Mouse (Mus musculus) forebrain, embryonic 13.5 days (tissue): ENCODE measurements around the gene Slc25a13. TPM values are rescaled to one million over a fixed set of nuclear protein-coding genes. Genes with fewer than 3 reads are reported as not detected.
A peak's percentile ranks its signal among the peaks of the same experiment; 100 is the strongest.

Experiments used
- ATAC-seq: fragments of 200-750 bp; cut with Nextera tagmentation; 2 replicates; pipeline ENCODE4 v1.8.0; 2017
- H3K27ac ChIP-seq: fragments of 300-500 bp; sonication (generic); 2 replicates; pipeline ENCODE4 v1.5.1; 2015; ENCODE audit warnings: inconsistent platforms, mild to moderate bottlenecking, moderate library complexity
- H3K27me3 ChIP-seq: fragments of 300-500 bp; sonication (generic); 2 replicates; pipeline ENCODE4 v1.6.1; 2015; ENCODE audit warnings: mild to moderate bottlenecking, inconsistent platforms
- H3K36me3 ChIP-seq: fragments of 300-500 bp; sonication (generic); 2 replicates; pipeline ENCODE4 v1.6.1; 2015; ENCODE audit warnings: mild to moderate bottlenecking, inconsistent platforms; ENCODE audit not compliant: poor library complexity, severe bottlenecking
- H3K4me1 ChIP-seq: fragments of 300-500 bp; sonication (generic); 2 replicates; pipeline ENCODE4 v1.6.1; 2015; ENCODE audit warnings: inconsistent platforms
- H3K4me2 ChIP-seq: fragments of 300-500 bp; sonication (generic); 2 replicates; pipeline ENCODE4 v1.6.1; 2015; ENCODE audit warnings: inconsistent platforms, mild to moderate bottlenecking, moderate library complexity
- H3K4me3 ChIP-seq: fragments of 300-500 bp; sonication (generic); 2 replicates; pipeline ENCODE4 v1.5.1; 2015; ENCODE audit warnings: mild to moderate bottlenecking, inconsistent platforms
- H3K9ac ChIP-seq: fragments of 300-500 bp; sonication (generic); 2 replicates; pipeline ENCODE4 v1.6.1; 2015; ENCODE audit warnings: mild to moderate bottlenecking, inconsistent platforms
- H3K9me3 ChIP-seq: fragments of 300-500 bp; sonication (generic); replicated peaks from 2 replicates; pipeline ENCODE4 v1.6.1; 2016; ENCODE audit warnings: inconsistent platforms
- WGBS: fragments of 180-500 bp; shearing (Covaris S2); methylation state at CpG from one replicate; pipeline ENCODE4 v1.1.7; 2015; 5-methylcytosine and 5-hydroxymethylcytosine counted together
- polyA plus RNA-seq: library from polyadenylated mRNA; unstranded; fragments of >200 nt; fragmentation: Nextera tagmentation; extraction: Ambion mirVana; gene quantifications from 2 replicates; pipeline ENCODE4 v1.2.1, GENCODE M21; 2015

Gene Slc25a13
- polyA plus RNA-seq, 1 experiment from 2014 or later: 15.3 TPM

DNA sequence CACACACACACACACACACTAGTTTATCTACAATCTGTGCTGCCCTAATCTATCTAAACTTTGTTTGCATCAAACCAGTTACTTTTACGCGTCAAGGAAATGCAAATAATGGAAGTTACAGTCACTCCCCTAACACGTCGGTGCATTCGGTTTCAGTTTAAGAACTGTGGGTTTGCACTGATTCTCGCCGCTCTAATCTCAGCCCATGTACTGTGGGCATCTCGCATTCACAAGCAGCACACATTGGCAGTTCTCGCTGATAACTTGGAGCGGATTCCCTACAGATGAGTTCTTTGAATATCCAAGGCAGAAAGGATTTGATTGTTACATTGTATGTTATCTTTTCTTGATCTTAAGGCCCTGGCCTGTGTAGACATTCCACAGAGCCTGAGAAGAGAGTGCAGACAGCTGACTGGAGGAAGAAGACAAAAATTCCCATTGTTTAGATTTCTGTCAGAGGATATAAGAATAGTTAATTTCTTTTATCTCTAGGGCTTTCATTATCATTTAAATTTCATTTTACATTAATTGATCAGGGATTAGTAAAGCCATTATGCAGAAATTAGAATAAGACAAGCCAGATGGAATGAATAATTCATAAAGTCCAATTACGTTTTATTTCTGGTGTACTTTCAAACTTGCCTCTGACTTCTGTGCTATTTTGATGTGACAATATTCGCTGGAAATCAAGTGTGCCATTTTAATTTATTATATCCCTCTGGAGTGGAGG is 212.1 kb downstream of the Slc25a13 start:
- Histone ChIP-seq H3K9ac (0 out of 2 replicates have a peak overlapping the region, but pooled peaks have one; percentile 8), H3K27me3 (no peaks in the 10 kb centered on the region), H3K4me1 (peaks cover 21% of the 10 kb centered on the region), H3K4me2 (peak overlapping the region; percentile 89), H3K9me3 (no peaks in the 10 kb centered on the region), H3K4me3 (no peak overlapping the region), H3K27ac (peak overlapping the region; percentile 10; the same call in 1 of the 2 replicates), H3K36me3 (no peaks in the 10 kb centered on the region)
- WGBS: 42% methylated on average over 12 of the region's 12 CpGs
- ATAC-seq: peak; percentile 38

- H3K9ac ChIP-seq: no peak overlapping the region
- H3K9me3 ChIP-seq: no peaks in the 10 kb centered on the region
- no peaks in the 10 kb centered on the region for H3K27me3 ChIP-seq
- no peak overlapping the region for H3K4me3 ChIP-seq
- no peaks in the 10 kb centered on the region for H3K36me3 ChIP-seq
- H3K4me1 ChIP-seq: peaks cover 25% of the 10 kb centered on the region
- WGBS: 74% methylated on average over 3 of the region's 3 CpGs
- ATAC-seq: no peak
- H3K4me2 ChIP-seq: no peak overlapping the region
- no peak overlapping the region for H3K27ac ChIP-seq
These were observed 214.9 kb downstream of the Slc25a13 start for GRCm38 (mm10) chr6:6002061-6002460.

DNA sequence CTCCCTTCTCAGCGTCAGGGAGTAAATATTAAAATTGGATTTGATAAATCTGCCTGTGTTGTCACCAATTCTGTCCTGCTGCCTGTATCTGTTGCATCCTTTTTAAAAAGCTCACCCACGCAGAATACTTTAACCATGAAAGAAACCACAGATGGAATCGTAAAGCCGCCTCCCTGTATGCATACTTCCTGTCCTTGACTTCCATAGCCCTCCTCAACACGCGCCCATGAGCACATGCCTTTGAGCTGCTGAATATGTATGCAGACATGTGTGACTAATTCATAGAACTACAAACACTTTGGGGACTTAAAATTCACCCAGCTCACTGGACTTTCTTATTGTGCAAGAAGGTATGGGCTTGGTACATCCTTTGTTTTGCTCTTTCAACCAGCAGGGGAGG is 219.4 kb downstream of the Slc25a13 start:
- Histone ChIP-seq H3K4me3 (no peak overlapping the region), H3K9ac (no peak overlapping the region), H3K36me3 (no peaks in the 10 kb centered on the region), H3K4me1 (peaks cover 14% of the 10 kb centered on the region), H3K27me3 (peaks cover 3% of the 10 kb centered on the region; the same call in 1 of the 2 replicates), H3K27ac (no peak overlapping the region), H3K9me3 (no peaks in the 10 kb centered on the region), H3K4me2 (no peak overlapping the region)
- no peak for ATAC-seq
- 60% methylated on average over 6 of the region's 6 CpGs for WGBS

- Histone ChIP-seq H3K4me2 (peak overlapping the region; percentile 5; the same call in 1 of the 2 replicates), H3K4me3 (no peak overlapping the region), H3K27ac (peak overlapping the region; percentile 48; the same call in 1 of the 2 replicates), H3K27me3 (peaks cover 3% of the 10 kb centered on the region; the same call in 1 of the 2 replicates), H3K9me3 (no peaks in the 10 kb centered on the region), H3K9ac (no peak overlapping the region), H3K4me1 (peaks cover 32% of the 10 kb centered on the region), H3K36me3 (no peaks in the 10 kb centered on the region)
- ATAC-seq: peak; percentile 75
- 12% methylated on average over 7 of the region's 7 CpGs for WGBS
These were observed 223.9 kb downstream of the Slc25a13 start for GRCm38 (mm10) chr6:5993056-5993455.

- Histone ChIP-seq H3K36me3 (no peaks in the 10 kb centered on the region), H3K4me2 (peak overlapping the region; percentile 46), H3K9me3 (no peaks in the 10 kb centered on the region), H3K27ac (peak overlapping the region; percentile 69), H3K4me1 (peaks cover 26% of the 10 kb centered on the region), H3K4me3 (no peak overlapping the region), H3K27me3 (peaks cover 3% of the 10 kb centered on the region; the same call in 1 of the 2 replicates), H3K9ac (0 out of 2 replicates have a peak overlapping the region, but pooled peaks have one; percentile 36)
- WGBS: 31% methylated on average over 23 of the region's 25 CpGs
- peak; percentile 75 for ATAC-seq
These were observed 224.9 kb downstream of the Slc25a13 start for GRCm38 (mm10) chr6:5991817-5992755.

GRCm38 (mm10) chr6:5991243-5991642 is 225.7 kb downstream of the Slc25a13 start:
- H3K36me3 ChIP-seq: no peaks in the 10 kb centered on the region
- H3K4me2 ChIP-seq: peak overlapping the region; percentile 46; the same call in 1 of the 2 replicates
- H3K4me1 ChIP-seq: peaks cover 26% of the 10 kb centered on the region
- H3K27ac ChIP-seq: 0 out of 2 replicates have a peak overlapping the region, but pooled peaks have one; percentile 69
- no peaks in the 10 kb centered on the region for H3K9me3 ChIP-seq
- peaks cover 3% of the 10 kb centered on the region; the same call in 1 of the 2 replicates for H3K27me3 ChIP-seq
- H3K9ac ChIP-seq: no peak overlapping the region
- H3K4me3 ChIP-seq: no peak overlapping the region
- ATAC-seq: 0 out of 2 replicates have a peak, but pooled peaks have one; percentile 22
- WGBS: 71% methylated on average over 6 of the region's 6 CpGs
